Mouse (Mus musculus) hindlimb bud, embryonic 11.5 days (tissue): ENCODE results near the gene Alox12.

Experiments
- DNase-seq: peaks from one replicate; pipeline ENCODE4 v3.0.0-alpha.2; 2012; ENCODE audit warnings: low read depth, low spot score; ENCODE audit errors: extremely low spot score

The Alox12 gene

DNA sequence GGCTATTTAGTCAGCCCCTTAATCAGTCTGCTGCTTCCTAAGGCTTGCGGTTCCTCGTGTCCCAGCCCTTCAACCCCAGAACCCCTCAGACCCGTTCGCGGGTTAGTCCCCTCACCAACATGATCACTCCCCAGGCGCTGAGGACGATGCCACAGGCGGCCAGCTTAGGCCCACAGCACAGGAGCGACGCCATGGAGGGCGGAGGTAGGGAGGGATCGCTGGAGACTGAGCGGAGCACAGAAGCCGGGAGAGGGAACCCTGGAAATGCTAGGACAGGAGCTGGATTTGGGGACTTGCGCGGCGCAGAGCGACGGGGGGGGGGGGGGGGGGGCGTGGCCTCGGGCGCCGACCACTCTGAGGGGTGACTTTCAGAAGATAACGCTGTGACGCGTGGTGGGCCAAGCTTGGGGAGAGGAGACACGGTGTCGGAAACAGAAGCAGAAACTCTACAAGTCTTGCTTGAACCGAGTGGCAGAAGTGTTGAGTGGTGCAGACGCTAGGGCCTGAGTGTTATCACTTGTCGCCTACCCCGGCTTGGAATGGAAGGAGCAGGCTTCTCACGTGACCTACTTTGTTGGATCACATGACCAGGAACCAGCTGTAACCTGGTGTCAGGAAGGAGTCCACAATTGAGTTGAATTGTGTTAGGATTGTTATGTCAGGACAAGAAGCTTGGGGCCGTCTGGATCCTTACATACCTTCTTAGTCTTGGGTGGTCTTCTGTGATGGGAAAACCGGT, 15.4 kb downstream of the Alox12 start, which contains the start of the genes Gm21988 and Rnasek:
TSS of gene Gm21988 (minus strand) at position 290 of the 739 bp plus-strand sequence.
TSS of gene Rnasek (minus strand) at position 302 of the 739 bp plus-strand sequence.
- peak; percentile 81 for DNase-seq

DNA sequence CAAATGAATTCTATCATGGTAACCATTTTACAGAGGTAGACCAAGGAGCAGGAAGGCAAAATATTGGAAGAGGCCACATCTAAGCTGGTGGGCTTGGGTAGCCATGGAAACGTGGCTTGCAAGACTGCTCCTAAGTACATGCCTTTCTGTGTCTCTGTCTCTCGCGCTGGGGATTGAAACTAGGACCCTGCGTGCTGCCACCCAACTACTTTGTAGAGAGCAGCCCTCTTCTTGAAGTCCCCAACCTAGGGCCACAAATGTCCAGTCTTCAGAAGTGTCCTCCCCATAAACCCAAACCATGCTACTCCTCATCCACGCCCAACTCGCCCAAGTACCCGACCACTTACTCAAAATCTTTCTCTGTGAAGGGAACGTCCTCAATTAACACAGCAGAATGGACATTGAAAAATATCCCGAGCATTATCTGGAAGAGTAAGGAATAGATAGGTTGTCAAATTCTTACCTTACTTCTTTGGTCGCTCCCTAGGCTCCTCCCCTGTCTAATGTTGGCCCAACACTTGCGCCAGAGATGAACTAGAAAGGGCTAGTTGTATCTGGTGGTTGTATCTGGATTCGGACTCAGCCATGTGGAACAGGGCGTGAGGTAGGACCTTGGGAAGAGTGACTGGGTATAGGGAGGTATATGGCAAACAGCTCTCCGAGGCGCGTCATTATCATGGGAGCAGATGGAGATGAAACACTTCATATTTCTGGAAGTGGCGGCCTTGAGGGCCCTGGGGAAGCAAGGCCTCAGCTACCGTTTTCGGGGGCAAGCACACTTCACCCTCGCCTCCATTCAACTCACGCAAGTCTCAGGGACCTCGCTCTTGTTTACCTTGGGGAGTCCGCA, 16.3 kb downstream of the Alox12 start:
- DNase-seq: no peak

DNA sequence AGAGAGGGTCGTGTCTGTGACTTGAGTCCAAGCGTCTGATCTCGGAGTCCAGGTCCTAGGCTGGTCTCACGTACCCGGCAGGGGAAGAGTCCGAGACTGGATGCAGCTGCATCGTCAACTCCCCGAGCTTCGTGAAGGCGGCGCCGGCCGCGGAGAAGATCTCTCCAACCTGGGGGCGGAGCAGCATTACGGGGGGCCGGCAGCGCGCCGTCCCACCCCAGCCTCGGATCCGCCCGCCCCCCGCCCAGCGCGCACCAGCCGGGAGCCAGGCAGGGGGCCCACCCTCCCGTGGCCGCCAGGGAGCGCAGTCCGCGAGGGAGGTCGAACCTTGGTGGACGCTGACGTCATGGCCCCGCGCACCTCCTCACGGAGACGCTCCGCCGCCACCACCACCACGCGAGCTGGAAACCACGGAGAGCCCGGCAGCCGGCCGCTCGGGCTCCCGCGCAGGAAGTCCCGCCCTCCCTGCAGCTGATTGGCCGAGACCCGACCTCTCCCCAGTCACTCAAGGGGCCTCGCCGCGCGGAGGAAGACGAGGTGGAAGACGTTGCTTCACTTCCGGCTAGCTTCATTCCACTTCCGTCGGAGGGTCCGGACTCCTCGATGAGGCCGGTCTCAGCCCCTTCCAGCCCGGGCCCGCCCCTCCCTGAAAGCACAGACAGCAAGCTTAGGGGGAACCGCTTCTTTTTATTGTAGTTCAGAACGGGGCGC, 17.5 kb downstream of the Alox12 start, which contains the start of gene 0610010K14Rik:
TSS of gene 0610010K14Rik (minus strand) at position 458 of the 711 bp plus-strand sequence.
- no peak for DNase-seq

DNA sequence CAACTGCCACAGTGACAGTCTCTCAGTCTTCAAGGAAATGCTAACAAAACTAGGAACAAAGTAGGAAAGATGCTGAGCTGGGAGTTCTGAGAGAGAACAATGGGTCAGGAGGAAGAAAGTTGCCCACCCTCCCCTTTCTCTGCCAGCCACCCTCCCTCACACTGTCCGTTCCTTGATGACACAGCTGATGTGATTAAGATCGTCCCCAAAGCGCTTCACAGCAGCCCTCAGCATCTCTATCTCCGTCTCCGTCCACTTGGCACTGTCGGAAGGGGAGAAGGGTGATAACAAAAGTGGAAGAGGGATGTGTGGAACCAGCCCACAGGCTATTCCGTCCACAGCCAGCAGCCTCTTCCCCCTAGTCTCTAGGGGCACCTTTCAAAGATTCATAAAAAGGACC, 18.4 kb downstream of the Alox12 start:
- no peak for DNase-seq

DNA sequence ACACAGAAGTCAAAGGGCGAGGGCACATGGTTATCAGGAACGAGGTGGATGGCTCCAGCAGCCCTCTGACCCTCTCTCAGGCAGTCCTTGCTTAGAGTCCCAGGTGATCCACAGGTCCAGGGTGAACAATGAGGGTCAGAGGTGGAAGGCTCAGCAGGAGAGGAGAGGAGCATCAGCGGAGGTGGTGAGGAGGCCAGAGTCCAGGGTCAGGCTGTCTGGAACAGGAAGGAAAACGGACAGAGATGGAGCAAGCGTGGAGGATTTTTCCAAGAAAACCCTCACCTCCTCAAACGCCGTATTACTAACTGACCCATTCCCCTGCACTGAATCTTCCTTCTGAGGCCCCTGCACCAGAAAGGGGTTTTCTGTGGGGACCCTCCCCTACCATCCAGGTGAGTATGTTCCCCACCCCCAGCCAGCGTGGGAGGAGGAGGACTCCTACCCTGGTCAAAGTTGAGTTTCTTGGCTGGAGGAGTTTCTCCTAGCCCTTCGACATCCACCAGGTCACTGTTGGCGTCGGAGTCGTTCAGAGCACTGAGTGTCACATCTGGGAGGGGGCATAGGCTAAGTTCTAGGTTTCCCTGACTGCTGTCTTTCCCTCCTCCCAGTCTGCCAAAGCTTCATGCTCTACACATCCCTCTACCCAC, 19.8 kb downstream of the Alox12 start:
- DNase-seq: no peak

DNA sequence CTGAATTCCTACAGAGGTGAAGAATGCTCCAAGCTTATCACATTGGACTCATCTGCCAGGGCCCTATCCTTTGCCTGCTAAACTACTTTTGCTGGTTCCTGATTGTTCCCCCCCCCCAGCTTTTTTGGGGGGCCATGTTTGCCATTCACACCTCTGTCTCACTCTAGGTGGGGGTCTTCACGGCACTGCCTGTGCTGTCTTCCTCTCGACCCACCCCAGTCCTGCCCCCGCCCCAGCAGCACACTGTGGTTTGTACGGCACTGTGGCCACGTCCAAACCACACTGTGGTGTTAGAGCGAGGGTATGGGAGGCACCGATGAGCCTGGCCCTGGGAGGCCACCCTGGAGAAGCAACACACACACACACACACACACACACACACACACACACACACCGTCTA, 20.7 kb downstream of the Alox12 start:
- no peak for DNase-seq

DNA sequence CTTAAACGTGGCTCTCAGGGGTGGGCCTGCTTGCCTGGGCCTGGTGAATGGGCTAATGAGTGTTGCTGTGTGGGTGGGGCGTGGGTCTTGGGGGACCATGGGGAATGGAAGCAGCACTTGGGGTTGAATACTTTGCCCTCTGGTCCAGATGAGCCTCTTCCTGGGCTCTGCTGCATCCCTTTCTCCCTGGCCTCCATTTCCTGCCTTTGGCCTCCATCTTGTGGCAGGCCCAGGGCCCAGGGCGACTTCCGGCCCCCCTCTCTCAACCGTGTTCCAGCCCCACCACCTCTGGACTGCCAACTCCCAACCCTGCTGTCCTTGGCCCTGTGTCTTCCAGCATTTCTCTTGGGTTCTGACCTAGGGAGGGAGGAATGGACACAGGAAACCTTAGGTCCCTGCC, 21.1 kb downstream of the Alox12 start:
- DNase-seq: no peak

DNA sequence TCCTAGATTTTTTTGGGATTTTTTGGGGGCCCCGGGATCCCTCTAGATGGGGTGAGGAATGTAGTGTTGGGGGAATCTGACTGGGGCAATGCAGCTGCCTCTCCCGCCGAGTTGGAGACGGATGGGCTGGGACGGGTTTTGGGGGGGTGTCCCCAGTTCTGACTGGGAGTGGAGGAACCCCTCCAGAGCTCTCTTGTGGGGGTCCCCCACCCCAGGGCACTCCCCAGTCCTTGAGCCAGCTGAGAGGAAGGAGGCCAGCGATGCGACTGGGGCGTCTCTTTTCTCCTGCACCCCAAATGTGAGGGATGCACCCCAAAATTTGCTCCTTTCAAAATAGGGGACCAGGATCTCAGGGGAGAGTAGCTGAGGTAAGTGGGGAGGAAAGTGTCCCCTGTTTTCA, 22.1 kb downstream of the Alox12 start:
- no peak for DNase-seq

DNA sequence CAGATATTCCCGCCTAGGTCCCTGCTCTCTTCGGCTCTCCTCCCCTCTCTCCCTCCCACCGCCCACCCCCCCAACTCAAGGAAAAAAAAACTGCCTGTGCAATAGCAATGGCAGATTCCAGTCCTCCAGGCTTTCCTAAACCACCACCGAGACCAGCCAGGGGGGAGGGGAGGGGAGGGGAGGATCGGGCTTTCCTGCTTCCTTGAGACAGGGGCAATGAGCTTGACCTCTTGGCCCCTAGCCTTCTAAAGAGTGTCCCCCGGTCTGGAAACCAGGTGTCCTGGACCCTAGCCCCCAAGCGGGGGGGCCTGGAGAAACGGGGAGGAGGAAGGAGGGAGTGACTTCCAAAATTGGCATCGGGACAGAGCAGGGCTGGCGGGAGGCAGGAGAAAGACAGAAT, 22.6 kb downstream of the Alox12 start:
- no peak for DNase-seq

DNA sequence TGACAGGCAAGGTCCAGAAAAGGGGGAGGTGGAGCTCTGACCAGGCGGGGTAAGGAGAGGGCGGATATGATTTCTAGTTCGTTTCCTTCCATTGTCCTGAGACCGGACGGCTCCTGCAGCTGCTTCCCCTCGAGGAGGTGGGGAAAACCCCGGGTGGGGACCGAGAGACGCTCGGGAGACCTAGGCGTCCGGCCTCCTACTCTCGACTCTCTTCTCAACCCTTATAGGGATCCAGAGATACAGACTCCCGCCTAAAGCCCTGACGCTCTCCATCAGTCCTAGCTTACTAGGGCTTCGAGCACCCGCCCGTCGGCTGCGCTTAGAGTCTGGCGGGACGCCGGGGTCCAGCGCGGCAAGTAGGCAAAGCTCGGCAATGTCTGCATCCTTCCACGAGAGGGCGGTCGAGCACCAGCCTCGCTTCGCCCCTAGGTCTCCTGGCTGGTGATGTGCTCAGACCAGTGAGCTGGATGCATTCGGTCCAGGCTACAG, 24.9 kb downstream of the Alox12 start:
- DNase-seq: no peak

DNA sequence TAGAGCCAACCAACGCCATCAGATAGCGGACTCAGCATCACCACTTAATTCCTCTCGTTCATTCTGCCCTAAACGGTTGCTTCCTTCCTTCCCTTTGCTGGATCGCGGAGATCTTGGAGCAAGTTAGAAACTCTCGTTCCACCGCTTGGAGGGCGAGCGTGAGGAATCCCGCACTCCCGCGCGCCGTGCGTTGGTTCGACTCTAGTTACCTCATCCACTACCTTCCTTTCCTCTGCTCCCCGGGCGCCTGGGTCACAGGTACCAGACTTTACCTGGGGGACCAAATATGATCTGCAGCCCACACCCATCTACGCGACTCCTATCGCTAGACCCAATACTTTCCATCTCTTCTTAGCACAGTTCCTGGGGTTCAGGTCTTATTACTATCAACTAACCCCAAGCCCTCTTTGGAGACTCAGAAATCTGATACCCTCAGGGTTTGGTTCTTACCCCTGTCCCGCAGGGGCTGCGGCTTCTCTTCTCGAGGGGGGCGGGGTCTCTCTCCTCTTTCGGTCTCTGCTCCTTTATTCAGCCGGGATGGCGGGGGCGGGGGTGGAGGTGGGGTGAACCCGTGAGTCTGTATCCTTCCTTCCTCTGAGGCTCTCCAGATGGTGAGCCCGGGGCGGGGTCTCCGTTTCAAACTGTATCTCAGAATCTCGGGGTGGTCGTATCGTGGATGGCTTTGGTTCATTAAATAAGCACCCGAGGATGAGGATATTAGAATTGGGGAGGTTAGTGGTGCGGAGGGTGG, 25.7 kb downstream of the Alox12 start, which contains the start of gene Bcl6b:
TSS of gene Bcl6b (minus strand) at position 539 of the 751 bp plus-strand sequence.
- DNase-seq: no peak

DNA sequence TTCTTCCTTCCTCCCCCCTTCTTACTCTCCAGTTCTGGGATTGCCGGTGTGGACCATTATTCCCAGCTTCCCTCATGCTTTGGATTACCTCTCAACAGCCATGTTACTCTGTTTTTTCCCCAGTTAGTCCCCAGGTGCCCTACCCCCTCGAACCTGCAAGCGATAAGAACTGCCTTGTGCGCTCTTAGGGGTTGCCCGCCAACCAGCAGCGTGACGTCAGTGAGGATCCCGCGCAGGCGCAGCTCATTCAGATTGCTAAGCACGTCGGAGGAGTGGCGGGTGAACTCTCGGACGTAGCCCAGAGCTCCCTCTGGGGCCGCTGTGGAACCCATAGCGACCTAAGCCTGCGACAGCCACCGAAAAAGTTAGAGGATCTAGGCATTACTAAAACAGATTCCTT, 26.3 kb downstream of the Alox12 start:
- no peak for DNase-seq

DNA sequence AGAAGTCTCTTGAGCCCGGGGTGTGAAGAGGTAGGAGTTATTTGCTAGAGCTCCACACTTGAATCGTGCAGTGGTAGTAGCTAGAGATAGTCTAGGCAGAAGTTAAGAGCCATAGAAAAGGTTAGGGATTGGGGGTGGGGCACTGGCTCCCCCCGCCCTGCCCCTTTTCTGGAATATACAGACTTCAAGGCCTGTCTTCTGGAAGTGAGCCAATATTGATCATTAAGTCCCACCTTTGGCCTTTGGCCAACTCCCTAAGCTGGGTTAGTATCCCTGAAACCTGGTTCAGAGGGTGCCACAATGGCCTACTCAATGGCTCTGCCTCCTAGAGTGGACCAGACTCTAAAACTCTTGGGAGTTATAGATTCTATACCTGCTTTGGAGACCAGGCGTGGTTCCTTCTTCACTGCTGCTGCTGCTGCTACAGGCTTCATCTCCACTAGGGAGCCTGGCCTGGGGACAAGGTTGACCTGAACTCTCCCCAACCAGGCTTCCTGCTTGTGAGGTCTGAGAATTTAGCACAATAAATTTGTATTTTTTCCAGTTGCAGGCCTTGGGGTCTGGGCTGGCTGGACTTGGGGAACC, 27.4 kb downstream of the Alox12 start:
- no peak for DNase-seq

DNA sequence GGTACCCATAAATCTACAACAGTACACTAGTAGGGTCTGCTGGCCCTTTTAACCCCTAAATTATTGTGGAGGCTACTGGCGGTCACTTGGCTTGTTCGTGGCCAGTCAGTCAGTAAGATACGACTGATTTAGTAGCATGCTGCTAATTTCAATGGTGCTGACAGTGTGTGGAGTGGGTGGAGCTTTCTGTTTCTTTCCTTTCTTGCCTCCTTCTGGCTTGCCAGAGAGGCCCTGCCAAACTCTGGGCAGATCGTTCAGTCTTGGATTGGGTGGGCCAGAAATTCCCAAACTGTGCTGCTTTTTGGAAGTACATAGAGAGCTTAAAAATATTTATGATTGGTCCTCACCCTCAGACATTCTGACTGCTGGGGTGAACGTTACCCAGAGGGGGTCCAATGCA, 28.0 kb downstream of the Alox12 start:
- no peak for DNase-seq

DNA sequence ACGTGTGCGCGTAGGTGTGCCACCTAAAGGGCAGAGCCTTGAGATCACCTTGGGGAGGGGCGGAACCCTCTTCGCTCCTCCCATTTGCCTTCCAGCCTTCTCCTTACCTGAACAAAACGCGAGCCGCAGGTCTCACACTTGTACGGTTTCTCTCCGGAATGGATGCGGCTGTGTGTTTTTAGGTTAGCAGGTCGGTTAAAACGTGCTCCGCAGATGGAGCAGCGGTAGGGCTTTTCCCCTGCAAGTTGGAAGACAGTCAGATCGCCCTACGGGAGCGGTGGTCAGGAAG, 28.6 kb downstream of the Alox12 start:
- DNase-seq: no peak

DNA sequence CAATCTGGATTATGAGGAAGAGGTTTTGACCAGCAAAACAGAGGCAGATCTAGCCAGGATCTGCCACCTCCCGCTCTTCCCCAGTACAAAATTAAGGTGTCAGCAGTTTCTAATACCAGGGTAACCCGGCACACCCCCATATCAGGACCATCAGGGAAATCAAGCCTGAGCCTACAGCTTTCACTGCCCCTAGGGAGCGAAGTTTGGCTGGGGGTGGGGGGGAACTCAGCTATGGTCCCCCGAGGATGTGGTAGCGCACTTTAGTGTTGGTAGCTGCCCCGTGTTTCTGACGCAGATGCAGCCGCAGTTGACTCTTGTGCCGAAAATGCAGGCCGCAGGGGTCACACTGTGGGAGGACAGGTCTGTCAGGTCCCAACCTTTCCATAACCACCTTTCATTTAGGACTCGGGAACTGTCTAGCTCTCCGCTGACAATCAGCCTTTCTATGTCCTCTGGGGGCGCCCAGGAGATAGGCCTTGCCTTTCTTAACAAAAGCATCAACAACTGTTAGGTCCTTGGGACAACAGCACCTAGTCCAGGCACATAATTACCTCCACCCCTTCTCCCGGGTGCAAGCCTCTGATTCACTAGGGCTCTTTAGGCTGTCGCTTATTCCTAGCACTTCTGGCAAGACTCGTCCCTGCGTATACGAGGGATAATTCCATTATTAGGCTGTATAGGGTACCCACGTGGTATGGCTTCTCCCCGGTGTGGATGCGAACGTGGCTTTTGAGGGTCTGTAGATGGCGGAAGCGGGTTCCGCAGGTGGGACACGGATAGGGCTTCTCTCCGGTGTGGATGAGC, 29.2 kb downstream of the Alox12 start:
- DNase-seq: no peak

DNA sequence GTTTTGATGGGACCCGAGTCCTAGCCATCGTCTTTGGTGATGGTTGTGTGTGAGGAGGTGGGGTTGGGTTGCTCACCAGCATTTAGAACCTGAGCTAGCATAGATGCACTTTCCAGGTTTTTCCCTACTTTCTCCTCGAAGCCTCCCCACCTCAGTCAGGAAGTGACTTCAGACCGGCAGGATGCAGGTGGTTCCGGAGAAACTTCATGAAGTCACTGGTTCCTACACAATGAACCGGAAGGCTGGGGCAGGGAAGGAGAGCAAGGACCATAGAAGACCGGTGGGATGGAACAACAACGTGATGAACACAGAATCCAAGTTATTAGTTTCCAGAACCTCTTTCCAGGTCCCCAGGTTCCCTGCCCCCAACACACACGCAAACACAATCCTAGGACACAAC, 31.4 kb downstream of the Alox12 start:
- no peak for DNase-seq

DNA sequence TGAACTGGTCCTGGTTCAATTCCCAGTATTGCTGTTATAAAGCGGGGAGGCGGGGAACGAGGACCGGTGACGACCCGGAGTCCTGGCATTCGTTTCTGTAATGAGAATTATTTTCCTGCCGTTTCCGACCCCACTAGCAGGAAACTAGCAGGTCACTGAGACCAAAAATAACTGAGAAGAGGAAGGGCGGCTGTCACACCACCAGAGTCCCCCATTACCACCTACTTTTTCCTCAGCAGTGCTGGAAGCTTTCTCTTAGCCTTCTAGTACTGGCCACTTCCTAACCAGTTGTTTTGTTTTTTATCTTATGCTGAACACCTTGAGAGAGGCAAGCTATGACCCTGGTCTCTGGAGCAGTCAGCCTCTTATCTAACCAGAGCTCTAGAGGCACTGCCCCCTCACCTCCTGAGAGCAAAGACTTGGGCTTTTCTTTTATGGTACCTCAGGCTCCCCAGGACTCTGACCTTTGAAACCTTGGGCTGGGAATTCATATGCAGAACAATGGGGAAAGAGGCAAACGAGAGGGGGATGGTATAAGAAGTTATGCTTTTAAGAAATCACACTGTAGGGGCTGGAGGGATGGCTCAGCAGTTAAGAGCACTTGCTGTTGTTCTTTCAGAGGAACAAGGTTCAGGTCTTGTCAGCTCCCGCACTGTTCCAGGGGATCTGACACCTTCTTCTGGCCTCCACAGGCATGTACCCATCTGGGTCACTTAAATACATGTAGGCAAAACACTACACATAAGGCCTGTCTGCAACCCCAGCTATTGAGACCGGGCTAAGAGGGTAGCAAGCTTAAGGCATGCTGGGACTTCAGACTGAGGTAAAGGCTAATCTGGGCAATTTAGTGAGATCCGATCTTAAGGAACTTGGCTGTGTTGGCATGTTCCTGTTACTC, 33.3 kb downstream of the Alox12 start:
- DNase-seq: no peak
